Mouse (Mus musculus) activated CD4-positive, CD25-positive, alpha-beta regulatory T cell, adult 4 months (primary cell): ENCODE data around the gene Slco3a1. TPM values are rescaled to one million over a fixed set of nuclear protein-coding genes. Genes with fewer than 3 reads are reported as not detected.
"Not testable (repeated sequence)": the region's sequence is repeated elsewhere in the genome, so short reads cannot be mapped to it uniquely, and the experiment has no call there.

ENCODE experiments used
- ATAC-seq: one replicate; pipeline ENCODE4 v1.8.0; 2017
- polyA plus RNA-seq, 2 experiments: library from polyadenylated mRNA; unstranded; fragments of 100-300 nt; shearing (Covaris generic); gene quantifications; one replicate each; pipeline ENCODE4 v1.2.1; 2017

The Slco3a1 gene
- polyA plus RNA-seq, 2 experiments from 2014 or later = 14.6 to 16.7 TPM

DNA sequence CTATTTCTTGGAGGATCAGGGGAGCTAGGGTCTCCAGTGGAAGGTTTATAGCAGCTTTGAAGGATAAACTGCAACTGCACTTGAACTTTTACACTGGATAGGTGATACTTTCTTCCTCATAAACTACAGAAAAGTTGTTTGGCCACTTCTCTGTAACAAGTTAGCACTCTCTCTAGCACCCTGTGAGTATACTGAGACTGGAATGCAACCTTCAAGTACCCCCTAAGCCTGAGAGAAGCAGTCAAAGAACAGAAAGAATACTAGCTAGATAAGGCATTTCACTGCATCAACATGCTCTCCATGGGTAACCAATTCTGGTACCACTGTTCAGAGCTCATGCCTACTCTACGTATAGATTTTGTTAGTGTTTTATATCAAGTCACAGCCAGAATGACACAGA, 128.6 kb downstream of the Slco3a1 start:
- no peak for ATAC-seq

DNA sequence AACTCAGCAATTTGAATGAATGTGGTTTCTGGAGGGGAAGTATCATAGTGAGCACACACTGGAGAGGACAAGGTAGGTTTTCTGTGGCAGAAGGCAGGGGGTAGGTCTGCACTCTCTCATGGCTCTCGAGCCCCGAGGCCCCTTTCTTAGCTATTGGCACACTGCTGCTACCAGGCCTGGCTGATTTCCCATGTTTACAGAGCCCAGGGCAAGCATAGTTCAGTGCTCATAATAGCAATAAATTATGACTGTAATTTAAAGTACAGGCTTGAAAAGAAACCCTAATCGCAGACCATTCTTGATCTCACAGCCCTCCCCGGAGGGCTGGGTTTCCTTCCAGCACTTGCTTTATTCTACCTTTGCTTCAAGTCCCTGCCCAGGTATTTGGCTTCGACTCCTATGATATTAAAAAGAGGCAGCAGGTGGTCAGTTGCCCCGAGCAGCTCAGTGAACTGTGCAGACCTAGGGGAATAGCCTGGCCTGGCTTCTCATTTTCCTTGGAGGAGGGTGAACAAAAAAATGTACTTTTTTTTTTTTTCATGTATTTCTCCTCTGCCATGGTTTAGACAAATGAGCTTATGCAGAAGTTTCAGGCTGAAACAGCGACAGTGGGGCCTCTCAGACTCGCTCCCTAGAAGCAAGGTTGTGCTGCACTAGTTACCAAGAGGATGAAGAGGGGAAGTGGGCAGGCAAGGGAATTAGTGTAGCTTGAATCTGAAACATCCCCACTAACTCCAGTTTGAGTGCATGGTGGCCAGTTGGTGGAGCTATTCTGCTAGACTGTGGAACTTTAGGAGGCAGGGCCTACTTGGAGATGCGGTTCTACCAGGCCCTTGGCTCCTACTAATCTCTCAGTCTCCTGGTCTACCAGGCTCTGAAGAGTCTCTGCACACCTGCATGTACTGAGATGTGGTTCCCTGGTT, 130.4 kb downstream of the Slco3a1 start:
- ATAC-seq = no peak

DNA sequence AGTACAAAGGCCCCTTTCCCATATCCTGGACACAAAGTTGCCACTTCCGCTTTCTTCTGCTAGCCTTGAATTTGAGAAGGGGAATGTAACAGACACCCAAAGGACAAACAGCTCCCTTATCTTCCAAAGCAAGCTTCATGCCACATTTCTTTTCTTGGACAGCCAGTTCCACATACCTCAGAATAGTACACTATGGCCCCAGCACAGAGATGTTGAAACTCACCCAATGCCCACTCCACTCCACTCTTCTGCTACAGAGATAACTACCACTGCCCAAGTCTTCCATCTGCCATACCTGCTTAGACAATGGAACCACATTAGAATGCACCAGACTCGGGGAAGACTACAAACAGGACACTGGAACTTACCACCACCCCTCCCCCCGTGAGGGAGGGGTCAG, 131.3 kb downstream of the Slco3a1 start:
- ATAC-seq = no peak

DNA sequence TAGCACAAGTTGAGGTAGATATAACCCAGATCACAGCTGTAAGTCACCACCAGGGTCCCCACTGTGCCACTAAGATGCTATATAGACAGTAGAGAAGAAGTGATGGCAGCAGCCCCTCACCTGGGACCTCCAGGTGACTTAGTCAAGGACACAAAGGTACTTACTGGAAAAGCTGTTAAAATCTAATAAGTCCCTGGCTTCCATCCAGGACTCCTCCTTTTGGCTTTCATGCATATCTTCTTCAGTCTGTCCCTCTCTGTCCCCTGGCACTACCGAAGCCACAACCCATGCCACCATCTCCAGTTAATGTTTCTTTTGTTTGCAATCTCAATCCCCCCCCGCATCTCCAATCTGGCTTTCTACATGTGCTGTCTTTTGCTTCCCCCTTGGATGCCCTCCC, 131.8 kb downstream of the Slco3a1 start:
- ATAC-seq = no peak

DNA sequence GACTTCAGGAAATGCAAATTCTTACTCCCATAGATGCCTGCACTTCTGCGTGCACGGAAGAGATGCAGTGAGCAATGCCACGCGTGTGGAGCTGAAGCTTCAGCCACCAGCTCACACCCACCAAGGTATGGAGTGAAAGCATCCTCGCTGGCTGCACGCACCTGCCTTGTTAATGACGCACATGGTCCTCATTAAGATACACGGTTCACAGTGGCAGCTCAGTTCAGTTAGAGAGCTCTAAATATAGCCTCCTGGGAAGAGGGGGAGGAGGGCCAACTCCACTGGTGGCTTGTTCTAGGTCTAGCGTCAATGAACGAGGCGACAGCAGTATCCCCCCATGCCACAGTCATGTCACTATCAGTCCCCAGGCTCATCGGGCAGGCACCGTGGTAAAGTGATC, 132.6 kb downstream of the Slco3a1 start:
- no peak for ATAC-seq

DNA sequence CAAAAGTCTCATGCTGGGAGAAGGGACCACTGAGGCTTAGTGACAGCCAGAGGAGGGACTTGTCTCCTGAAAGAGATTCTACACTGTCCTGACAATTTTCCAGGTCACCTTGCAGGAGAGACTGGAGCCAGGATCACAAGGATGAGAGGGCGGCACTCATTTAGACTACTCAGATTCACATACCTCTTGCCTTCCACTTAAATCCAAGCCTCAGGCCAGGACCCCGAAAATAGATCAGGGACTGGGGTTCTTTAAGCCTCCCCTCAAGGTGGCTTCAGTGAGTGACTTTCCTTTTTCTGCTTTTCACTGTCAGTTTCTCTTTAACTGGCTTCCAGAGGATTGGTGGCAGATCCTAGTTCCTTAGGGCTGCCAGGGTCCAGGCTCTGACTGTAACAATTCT, 133.0 kb downstream of the Slco3a1 start:
- no peak for ATAC-seq

DNA sequence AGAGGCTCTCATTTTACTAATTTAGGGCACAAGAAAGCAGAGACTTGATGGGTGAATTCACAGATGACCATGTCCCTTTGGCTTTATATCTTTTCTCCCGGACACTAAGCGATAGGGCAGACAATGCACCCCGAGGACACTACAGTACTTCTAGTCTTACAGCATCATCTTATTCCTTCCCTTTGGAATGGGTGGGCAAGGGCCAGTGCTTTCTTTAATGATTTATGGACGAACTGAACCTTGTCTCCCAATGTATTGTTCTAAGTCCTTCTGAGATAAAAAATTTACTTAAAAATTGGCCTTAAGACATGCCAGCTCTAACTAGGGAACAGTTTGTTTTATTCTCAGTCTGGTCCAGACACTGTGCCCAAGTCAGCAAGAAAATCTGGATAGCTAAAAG, 134.9 kb downstream of the Slco3a1 start:
- no peak for ATAC-seq

DNA sequence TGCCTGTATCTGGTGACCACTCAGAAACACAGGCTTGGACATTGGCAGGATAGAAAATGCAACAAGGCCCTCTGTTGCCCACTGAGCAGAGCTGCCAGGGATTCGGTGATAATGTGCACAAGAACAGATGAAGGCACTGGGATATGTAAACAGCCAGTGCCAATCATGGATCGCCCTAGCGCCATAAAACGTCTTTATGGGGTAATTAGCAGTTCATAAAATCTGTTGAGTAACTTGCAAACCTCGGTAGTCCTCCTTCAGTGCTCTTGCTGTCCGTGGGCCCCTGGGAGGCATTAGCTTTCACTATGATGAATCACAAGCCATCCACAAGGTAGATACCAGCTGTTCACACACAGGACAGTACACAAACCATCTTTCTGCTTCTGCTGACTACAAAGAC, 137.6 kb downstream of the Slco3a1 start:
- ATAC-seq = no peak

DNA sequence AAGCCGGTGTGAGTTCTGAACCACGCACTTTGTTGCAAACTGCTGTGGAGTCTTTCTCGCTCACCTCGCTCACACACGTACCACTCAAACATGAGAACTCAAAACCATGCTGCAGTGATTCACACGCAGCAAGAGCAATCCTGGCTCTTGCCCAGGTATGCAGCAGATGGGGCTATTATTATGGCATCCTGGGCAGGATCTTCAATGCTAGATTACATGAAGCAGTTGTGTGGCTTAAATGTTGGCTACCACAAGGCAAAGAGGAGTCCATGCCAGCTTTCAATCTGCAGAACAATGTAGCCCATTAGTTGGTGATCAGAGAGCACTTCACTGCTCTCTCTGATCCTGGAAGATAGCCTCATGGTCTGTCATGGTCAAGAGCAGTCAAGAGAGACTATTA, 139.3 kb downstream of the Slco3a1 start:
- ATAC-seq = no peak

DNA sequence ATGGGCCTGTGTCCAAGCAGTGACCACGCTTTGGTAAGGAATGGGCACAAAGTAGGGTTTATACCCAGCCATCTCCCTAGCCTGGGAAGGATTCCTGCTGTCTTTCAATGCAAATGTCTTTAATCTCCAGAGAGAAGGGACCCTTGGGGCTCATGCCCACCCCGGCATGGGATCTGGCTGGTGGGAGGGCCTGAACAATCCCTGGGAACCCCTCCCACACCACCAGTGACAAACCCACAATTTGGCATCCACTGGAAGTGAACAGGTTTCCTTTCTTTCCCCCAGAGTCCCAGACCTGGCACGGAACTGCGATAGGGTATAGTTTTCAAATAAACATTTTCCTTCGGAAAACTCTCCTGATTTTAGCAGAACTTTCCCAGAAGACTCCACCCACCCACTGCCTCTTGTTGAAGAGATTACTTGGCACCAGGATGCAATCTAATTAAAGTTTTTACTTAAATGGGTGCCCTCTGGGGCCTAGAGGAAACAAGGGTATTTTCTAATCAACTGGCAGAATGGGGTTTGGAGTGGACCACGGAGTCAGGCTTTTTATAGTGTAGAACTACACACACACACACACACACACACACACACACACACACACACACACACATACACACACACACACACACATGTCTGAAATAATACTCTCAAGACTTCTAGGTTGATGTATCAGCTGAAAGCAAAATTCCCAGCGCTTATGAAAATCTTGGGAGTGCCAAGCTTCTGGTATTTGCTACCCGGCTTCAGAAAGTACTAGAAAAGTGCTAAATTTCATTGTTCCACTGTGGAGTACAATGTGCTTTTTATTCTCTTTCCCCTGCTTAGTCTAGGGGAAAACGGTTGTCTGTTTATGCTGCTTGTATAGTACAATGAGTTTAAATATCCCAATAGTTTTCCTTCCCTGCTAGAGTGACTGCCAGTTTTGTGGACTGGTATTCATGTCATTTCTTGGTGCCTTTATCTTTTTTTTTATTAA, 140.6 kb downstream of the Slco3a1 start:
- ATAC-seq = no peak

DNA sequence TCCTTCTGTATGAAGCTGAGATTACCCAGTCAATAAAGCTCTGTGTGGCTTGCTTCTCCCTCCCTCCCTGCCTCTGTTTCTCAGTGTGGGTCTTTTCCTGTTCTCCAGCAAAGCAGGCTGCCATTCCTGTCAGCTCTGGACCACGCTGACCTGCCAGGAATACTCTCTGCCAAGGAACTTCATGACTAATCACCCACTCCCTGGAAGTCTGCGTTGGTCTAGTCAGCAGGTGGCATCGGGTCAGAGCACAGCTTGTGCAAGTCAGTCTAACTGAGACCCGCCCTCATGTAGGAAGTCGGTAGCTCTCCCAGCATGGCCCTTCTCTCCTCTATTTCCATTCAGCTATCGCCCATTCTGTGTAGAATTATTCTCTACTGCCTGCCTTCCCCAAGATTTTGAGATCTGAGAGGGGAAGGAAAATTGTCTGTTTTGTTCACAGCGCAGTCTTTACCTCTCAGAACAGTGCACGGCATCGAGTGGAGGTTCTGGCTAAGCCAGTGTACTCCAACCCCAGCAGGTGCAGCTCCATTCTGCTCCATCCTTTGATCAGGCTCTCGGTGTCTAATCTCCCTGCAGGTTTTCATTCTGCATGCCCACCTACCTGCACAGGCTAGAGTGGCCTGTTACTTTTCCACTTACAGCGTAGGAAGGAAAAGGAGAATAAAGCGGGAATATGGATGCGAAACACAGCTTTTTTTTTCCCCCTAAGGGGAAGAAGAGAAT, 145.8 kb downstream of the Slco3a1 start:
- no peak for ATAC-seq

DNA sequence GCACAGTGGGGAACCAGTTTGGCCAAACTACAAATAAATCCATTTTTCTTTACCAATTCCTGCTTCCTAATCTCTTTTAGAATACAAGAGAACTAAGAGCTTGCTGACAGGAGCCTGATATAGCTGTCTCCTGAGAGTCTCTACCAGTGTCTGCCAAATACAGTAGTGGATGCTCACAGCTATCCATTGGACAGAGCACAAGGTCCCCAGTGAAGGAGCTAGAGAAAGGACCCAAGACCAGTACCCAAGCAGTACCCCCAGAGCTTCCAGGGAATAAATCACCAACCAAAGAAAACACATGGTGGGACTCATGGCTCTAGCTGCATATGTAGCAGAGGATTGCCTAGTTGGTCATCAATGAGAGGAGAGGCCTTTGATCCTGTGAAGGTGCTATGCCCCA, 146.7 kb downstream of the Slco3a1 start:
- ATAC-seq = not testable (repeated sequence)

DNA sequence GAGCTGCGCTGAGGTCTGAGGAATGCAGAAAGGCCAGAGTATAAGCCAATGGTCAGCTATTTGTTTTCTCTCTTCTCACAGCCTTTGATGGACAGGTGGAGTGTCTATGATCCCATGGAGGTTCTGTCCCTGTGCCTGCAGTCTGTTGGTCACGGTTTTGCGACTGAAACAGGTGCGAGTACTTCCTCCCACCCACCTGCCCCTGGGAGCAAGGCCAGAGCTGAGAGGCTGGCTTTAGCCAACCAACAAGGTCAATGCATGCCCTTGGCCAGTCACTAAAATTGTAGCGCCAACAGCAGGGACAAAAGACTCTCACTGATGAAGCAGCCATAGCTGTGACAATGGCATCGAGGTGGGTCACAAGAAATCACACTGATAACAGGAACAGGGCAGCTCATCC, 154.9 kb downstream of the Slco3a1 start:
- no peak for ATAC-seq

DNA sequence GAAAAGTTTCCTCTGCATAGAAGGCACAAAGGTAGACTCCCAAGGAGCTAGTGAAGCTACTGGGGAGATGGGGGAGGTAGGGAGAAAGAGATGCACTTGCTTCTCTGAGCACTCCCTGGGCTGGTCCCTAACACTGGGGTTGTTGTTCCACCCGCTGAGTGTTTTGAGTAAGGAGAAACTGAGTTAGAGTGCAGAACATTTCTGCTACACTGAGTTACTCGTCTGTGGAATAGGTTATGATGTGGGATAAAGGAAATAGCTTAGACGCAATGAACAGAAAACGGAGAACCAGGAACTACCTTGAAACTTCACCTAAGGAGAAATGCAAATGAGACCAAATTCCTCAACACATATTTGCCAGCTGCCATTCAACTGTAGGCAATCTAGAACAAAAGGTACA, 155.4 kb downstream of the Slco3a1 start:
- ATAC-seq = no peak

DNA sequence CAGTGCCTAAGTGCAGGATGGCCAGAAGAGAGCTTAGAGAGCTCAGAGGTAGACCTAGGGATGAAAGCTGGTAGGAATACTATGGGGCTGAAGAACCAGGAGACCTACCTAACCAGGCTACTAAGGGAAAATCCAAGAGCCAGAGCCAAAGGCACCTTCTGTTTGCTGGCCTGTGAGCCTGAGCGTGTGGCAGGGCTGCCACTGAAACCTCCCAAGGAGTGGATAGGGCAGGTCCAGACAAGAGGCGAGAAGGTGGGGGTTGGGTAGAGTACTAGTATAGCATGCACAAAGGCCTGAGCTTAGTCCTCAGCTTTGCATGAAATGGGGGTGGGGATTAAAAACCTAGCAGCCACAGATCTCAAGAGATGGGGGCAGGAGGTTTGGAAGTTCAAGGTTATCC, 156.3 kb downstream of the Slco3a1 start:
- ATAC-seq = no peak

DNA sequence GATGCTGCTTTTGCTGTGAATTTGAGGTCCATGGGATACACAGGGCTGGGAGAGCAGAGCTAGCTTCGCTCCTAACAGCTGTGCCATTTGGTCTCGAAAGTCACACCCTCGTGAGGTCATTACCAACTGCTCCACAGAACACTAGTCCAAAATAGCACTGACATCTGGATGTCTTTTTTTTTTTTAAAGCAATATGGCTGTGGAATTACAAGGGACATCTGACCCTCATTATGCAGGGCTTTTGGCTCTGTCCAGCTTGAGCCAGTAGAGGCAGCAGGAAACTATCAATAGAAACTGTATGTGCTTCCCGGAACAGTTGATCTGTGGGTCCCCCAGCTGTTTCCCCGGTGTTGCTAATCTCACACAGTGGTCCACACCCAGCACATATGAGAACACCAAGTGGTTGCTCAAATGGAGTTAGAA, 163.1 kb downstream of the Slco3a1 start:
- no peak for ATAC-seq

DNA sequence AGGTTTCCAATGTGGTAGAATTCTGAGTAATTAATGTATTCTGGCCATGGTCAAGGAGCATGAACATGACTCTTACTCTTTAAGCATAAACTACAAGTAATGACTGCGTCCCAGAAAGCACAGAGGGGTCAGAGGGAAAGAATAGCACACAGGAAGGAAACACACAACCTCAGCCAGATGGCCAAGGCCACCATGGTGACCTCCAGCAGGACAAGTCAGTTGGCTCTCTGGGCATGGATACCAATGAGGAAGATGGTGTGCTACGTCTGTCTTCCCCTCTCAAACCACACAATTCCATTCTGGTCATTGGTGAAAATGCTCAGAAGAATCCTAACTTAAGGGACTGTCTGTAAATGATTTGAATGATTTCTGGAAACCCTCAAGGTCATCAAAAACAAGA, 165.0 kb downstream of the Slco3a1 start:
- no peak for ATAC-seq

DNA sequence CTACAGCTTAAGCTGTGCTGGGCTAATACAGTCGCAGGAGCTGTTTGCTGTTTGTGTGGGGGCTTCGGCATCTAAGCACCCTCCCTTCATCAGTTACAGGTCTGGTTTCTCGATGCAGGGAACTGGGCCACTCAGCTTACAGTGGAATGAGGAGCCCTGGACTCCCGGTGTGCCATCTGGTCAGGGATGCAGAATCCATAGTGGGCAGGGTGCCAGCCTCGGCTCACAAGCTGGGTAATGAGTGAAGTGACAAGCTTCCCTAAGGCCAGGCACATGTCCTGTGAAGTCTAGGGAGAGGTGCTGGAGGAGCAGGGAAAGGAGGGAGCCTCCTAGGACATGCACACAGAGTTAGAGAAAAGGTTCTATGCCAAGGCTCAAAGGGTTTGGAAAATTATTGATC, 168.3 kb downstream of the Slco3a1 start:
- ATAC-seq = no peak

DNA sequence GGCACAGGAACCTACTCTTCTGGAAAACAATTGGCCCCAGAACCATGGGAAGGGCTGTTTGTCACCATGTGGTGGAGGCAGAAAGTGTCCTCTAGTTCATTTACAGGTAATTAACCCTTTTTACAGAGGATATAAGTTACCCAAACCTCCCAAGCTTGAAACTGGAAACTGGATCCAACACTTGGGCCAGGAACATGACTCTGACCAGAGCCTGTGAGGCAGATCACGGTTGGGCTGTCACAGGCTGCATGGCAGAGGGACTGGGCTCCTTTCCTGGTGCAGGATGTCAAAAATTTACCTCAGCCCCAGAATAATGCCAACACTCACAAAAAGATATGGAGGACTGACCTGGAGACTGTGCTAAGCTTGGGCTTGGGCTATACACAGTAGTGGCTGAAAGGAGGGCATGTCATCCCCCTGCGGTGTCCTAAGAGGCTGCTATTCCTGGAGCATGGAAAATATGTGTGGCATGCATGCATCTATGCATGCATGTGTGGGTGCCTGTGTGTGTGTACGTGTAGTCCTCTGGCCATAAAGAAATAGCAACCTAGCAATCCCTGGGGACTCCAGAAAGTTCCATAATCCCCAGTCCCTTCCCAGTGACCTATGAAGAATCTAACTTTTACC, 171.4 kb downstream of the Slco3a1 start:
- ATAC-seq = no peak

DNA sequence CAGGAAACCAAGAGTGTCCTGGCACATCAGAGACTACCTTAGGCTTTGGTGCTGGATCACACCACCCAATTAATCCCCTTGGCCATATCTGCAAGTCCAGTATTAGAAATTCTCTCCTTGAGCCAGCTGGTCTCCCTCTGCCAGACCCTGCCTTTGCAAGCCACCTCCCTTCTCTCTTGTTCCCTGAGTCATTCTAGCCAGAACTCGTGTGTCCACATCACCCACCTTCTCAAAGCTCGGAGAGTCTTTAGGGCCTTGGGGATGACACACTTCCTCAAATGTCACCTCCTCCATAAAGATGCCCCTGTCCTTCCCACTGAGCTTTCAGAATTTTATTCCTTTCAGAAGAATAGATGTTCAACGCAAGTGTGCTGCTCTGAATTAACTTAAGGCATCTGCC, 172.3 kb downstream of the Slco3a1 start:
- no peak for ATAC-seq

DNA sequence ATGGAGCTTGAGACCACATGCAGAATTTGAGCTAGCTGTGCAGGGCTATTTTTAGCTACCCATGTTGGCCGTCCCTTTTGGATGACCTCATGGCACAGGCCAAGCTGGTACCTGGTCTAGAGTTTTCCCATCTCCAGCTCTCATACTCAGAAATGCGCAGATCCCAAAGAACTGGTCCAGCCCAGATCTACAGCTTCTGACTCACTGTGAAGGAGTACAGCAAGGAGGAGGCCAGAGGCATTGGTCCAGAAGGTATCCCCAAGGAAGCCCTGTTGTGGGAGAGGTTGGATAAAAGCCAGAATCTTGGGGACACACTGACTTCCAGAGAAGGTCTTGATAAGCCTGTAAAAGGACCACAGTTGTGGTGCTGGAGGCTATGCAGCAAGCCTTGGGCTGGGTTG, 172.7 kb downstream of the Slco3a1 start:
- no peak for ATAC-seq

DNA sequence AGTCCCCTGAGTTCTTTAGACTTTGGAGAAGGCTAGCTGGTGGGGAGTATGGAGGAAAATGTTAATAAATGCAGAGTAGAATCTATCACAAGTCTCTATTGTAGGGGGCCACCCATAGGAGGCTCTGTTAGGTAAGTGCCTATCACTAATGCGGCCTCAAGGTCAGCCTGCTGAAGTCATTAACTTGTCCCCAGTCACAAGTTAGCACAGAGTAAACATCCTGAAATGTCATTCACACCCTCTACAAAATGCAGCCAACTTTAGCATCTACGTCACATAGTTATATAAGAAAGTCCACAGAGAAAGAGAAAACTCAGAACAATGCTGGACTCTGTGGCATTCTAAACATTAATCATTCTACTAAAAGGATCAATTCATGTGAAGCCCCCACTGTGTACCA, 173.5 kb downstream of the Slco3a1 start:
- no peak for ATAC-seq
